Mouse (Mus musculus) midbrain, embryonic 14.5 days (tissue): ENCODE measurements around the gene Lima1. TPM values are rescaled to one million over a fixed set of nuclear protein-coding genes. Genes with fewer than 3 reads are reported as not detected.
A peak's percentile ranks its signal among the peaks of the same experiment; 100 is the strongest.

Experiments used
- ATAC-seq: fragments of 200-750 bp; cut with Nextera tagmentation; 2 replicates; pipeline ENCODE4 v1.8.0; 2017; ENCODE audit warnings: moderate number of reproducible peaks, moderate library complexity; ENCODE audit not compliant: low FRiP score, low TSS enrichment
- DNase-seq: peaks from one replicate; pipeline ENCODE4 v3.0.0-alpha.2; 2015
- H3K27ac ChIP-seq: fragments of 300-500 bp; sonication (generic); replicated peaks from 2 replicates; pipeline ENCODE4 v1.5.1; 2014; ENCODE audit warnings: mild to moderate bottlenecking, low read depth, low read length, moderate library complexity
- H3K27me3 ChIP-seq: fragments of 300-500 bp; sonication (generic); 2 replicates; pipeline ENCODE4 v1.6.1; 2014; ENCODE audit warnings: low read length, control low read depth, mixed read lengths; ENCODE audit not compliant: control insufficient read depth, insufficient read depth
- H3K36me3 ChIP-seq: fragments of 300-500 bp; sonication (generic); 2 replicates; pipeline ENCODE4 v1.6.1; 2014; ENCODE audit warnings: low read length, control low read depth; ENCODE audit not compliant: control insufficient read depth, insufficient read depth
- H3K4me1 ChIP-seq: fragments of 300-500 bp; sonication (generic); 2 replicates; pipeline ENCODE4 v1.6.1; 2014; ENCODE audit warnings: mild to moderate bottlenecking, antibody characterized with exemption, low read length, control low read depth; ENCODE audit not compliant: control insufficient read depth, insufficient read depth
- H3K4me2 ChIP-seq: fragments of 300-500 bp; sonication (generic); 2 replicates; pipeline ENCODE4 v1.6.1; 2014; ENCODE audit warnings: mild to moderate bottlenecking, low read length, moderate library complexity
- H3K4me3 ChIP-seq: fragments of 300-500 bp; sonication (generic); replicated peaks from 2 replicates; pipeline ENCODE4 v1.5.1; 2014; ENCODE audit warnings: low read depth, low read length
- H3K9ac ChIP-seq: fragments of 300-500 bp; sonication (generic); replicated peaks from 2 replicates; pipeline ENCODE4 v1.6.1; 2014; ENCODE audit warnings: mild to moderate bottlenecking, low read length, moderate library complexity
- H3K9me3 ChIP-seq: fragments of 300-500 bp; sonication (generic); 2 replicates; pipeline ENCODE4 v1.6.1; 2016; ENCODE audit warnings: low read length, control low read depth, mixed read lengths; ENCODE audit not compliant: control insufficient read depth
- WGBS: fragments of 180-500 bp; shearing (Covaris S2); extraction: QIAGEN DNeasy Blood & Tissue Kit; methylation state at CpG from one replicate; pipeline ENCODE4 v1.1.7; 2014; 5-methylcytosine and 5-hydroxymethylcytosine counted together
- polyA plus RNA-seq: library from polyadenylated mRNA; unstranded; fragments of >200 nt; fragmentation: Nextera tagmentation; extraction: Ambion mirVana; gene quantifications from 2 replicates; pipeline ENCODE4 v1.2.1, GENCODE M21; 2014

Gene Lima1
- polyA plus RNA-seq, 1 experiment from 2014 or later, result 15.3 TPM

DNA sequence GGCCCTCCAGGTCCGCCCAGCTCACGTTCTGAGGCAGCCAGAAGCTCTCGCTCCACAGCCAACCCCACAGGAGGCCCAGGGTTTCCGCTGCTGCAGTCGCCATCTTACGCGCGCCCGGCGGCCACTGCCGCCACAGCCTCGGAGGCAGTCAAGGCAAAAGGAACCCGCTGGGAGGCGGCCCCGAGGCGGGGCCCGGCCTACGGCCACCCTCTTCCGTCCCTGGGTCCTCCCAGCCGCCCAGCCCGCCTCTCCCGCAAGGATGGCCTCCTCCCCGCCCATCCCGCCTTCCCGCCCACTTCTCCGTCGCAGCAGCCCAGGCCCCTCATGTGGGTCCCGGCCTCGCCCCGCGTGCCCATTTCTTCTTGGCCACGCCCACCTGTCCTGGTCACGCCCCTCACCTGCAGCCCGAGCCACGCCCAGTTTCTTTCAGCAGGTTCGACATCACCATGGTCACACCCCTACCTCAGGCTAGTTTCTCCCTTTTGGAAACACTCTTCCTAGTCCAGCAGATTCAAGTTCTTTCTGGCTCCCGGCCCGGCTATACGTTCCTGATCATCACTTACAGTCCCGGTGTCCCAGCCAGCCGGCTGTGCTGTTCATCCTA is 102.9 kb downstream of the Lima1 start:
- 0% methylated on average over 41 of the region's 41 CpGs for WGBS
- peak; percentile 80 for ATAC-seq
- H3K4me1 ChIP-seq, result peaks cover 11% of the 10 kb centered on the region; the same call in 1 of the 2 replicates
- H3K27ac ChIP-seq, result peak overlapping the region; percentile 92
- H3K27me3 ChIP-seq, result no peaks in the 10 kb centered on the region
- H3K4me2 ChIP-seq, result peak overlapping the region; percentile 75
- no peaks in the 10 kb centered on the region for H3K9me3 ChIP-seq
- H3K36me3 ChIP-seq, result no peaks in the 10 kb centered on the region
- DNase-seq, result peak; percentile 87
- peak overlapping the region; percentile 91 for H3K9ac ChIP-seq
- peak overlapping the region; percentile 80 for H3K4me3 ChIP-seq

DNA sequence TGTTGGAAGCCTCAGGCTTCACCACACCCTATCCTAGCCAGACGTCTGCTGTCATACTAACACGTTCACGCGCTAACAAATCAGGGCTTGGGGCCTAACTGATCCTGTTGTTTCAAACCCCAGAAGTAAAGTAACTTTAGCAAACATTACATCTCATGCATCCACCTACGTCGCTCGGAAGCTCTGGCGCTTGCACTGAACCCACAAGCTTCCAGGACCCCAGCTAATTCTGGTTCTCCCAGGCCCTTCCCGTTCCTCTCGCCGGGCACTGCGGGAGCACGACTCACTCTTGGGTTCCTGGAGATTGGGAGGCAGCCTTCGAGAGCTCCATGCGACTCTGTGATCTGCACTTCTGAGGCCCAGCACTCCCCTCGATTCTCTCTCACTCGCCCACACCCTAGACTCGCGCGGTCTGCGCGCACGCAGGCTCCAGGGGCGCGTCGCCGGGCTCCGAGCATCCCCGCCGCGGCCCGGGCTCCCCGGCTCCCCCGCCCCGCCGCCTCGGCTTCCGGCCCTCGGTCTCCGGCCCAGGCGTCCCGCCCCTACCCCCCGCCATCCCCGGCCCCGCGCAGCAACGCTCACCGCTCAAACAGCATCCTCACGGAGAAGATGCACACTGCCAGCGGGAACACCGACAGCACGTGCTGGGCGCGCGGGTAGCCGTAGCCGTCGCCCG is 103.5 kb downstream of the Lima1 start:
- DNase-seq (peak; percentile 72), ATAC-seq (peak; percentile 79; the same call in 1 of the 2 replicates)
- Histone ChIP-seq H3K4me3 (peak overlapping the region; percentile 80), H3K27me3 (no peaks in the 10 kb centered on the region), H3K9ac (peak overlapping the region; percentile 91), H3K9me3 (no peaks in the 10 kb centered on the region), H3K4me2 (peak overlapping the region; percentile 75), H3K36me3 (no peaks in the 10 kb centered on the region), H3K4me1 (peaks cover 11% of the 10 kb centered on the region; the same call in 1 of the 2 replicates), H3K27ac (peak overlapping the region; percentile 92)
- under 1% methylated on average over 58 of the region's 59 CpGs for WGBS

DNA sequence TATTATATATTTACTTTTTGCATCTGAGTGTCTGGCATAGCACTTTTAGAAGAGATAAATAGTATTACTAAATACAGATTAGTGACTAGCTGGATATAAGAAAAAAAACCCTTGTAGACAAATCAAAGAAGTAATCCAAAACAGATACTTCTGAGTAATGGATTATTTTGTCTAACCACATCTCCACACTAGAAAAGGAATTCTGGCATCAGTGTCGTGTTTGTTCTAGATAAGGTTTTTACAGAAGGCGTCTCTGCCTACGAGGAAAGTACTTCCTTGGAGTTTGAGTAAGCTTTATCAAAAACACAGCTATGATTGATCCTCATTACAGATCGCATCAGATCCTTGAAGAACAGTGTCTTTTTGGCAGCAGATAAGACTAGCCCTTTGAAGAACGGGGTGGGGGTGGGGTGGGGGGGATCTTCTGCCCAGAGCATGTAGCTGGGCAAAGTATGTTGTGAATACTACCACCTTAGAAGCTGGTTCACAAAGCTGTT is 104.2 kb downstream of the Lima1 start:
- WGBS, result 33% methylated on average over 5 of the region's 5 CpGs
- no peak for ATAC-seq
- H3K4me1 ChIP-seq, result peaks cover 11% of the 10 kb centered on the region; the same call in 1 of the 2 replicates

DNA sequence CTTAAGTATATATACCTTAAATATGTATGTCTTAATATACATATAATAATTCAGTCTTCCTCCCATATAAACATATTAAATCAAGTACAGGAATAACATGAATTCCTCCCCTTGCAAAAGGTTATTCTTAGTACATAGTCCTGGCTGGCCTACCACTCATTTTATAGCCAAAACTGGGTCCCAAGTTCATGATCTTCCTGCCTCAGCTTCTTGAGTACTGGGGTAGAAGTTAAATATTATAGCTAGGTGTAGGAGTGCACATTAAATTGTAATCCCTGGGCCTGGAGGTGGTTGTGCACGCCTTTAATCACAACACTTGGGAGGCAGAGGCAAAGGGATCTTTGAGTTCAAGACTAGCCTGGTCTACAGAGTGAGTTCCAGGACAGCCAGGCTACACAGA is 106.5 kb downstream of the Lima1 start:
- WGBS, result 93% methylated on average over 1 of the region's 1 CpGs
- Histone ChIP-seq H3K9ac (no peak overlapping the region), H3K4me1 (peaks cover 11% of the 10 kb centered on the region; the same call in 1 of the 2 replicates)

More for the DNA sequence above, 104.2 kb downstream of the Lima1 start:
- Histone ChIP-seq H3K9ac (peak overlapping the region; percentile 91), H3K9me3 (no peaks in the 10 kb centered on the region), H3K4me3 (peak overlapping the region; percentile 80), H3K36me3 (no peaks in the 10 kb centered on the region), H3K27me3 (no peaks in the 10 kb centered on the region), H3K4me2 (peak overlapping the region; percentile 75), H3K27ac (peak overlapping the region; percentile 92; the same call in 1 of the 2 replicates)
- no peak for DNase-seq

DNA sequence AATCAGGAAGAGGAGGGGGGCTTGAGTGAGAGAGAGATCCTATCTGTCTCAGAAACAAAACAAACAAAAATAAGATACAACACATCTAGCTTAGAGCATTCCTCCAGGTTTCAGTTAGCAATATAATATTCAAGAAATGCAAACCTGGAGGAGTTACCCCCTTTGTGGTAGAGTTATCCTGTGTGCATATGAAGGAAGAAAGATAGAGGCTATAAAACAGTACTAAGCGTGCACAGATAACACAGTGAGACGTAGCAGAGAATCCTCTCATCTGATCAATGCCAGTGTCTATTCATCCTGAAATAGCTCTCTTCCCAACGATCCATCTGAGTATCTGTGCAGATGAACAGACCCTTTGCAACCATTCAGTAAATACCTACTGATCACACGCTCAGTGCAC is 107.8 kb downstream of the Lima1 start:
- Histone ChIP-seq H3K4me2 (no peak overlapping the region), H3K36me3 (no peaks in the 10 kb centered on the region), H3K9me3 (no peaks in the 10 kb centered on the region), H3K4me3 (no peak overlapping the region), H3K4me1 (peaks cover 11% of the 10 kb centered on the region; the same call in 1 of the 2 replicates), H3K9ac (no peak overlapping the region), H3K27ac (no peak overlapping the region), H3K27me3 (no peaks in the 10 kb centered on the region)
- 95% methylated on average over 4 of the region's 4 CpGs for WGBS
- ATAC-seq (no peak), DNase-seq (no peak)

More for the DNA sequence above, 106.5 kb downstream of the Lima1 start:
- H3K4me3 ChIP-seq, result no peak overlapping the region
- ATAC-seq, result no peak
- no peak for DNase-seq
- no peak overlapping the region for H3K4me2 ChIP-seq
- H3K27ac ChIP-seq, result no peak overlapping the region
- H3K9me3 ChIP-seq, result no peaks in the 10 kb centered on the region
- H3K36me3 ChIP-seq, result no peaks in the 10 kb centered on the region
- no peaks in the 10 kb centered on the region for H3K27me3 ChIP-seq

DNA sequence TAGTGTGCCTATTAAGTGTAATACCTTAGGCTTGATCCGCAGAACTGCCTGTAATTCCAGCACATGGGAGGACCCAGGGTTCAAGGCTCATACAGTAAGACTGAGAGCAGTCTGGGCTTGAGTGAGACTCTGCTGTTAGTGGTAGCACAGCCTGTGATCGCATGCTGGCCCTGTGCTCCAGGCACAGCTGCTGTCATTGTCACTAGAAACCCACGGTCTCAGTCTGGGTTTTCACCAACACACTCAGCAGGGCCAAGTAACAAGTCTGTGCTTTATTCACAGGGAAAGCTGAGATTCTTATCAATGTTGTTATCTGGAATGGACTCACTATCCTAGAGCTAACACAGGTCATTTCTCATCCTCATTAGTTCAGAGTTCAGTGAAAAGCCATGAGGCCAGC is 121.1 kb downstream of the Lima1 start:
- H3K4me2 ChIP-seq, result no peak overlapping the region
- WGBS, result 83% methylated on average over 3 of the region's 3 CpGs
- ATAC-seq (no peak), DNase-seq (no peak)
- no peaks in the 10 kb centered on the region for H3K27me3 ChIP-seq
- no peaks in the 10 kb centered on the region for H3K9me3 ChIP-seq
- no peak overlapping the region for H3K4me3 ChIP-seq
- H3K4me1 ChIP-seq, result 0 out of 2 replicates have a peak, but pooled peaks cover 4% of the 10 kb centered on the region
- no peak overlapping the region for H3K9ac ChIP-seq
- no peak overlapping the region for H3K27ac ChIP-seq
- H3K36me3 ChIP-seq, result peaks cover under 1% of the 10 kb centered on the region; the same call in 1 of the 2 replicates

DNA sequence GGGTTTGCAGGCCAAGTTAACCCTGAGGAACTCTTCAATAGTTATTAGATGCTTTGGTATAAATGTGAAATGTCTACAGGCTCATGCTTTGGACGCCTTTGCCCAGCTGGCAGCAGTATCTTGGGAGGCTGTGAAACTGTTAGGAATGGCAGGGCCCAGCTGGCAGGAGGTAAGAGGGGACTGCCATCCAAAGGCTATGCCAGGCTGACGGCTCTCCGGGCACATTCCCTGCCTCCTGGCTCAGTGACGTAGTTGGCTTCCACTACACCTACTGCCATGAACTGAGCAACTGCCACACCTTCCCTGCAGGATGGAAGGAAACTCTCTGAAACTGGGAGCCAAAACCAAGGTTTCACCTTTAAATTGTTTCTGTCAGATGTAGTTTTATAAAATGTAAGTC is 135.0 kb downstream of the Lima1 start:
- no peak for ATAC-seq
- no peaks in the 10 kb centered on the region for H3K27me3 ChIP-seq
- no peaks in the 10 kb centered on the region for H3K9me3 ChIP-seq
- no peak overlapping the region for H3K9ac ChIP-seq
- H3K4me2 ChIP-seq, result no peak overlapping the region
- H3K27ac ChIP-seq, result no peak overlapping the region
- no peak overlapping the region for H3K4me3 ChIP-seq
- DNase-seq, result no peak
- 96% methylated on average over 4 of the region's 4 CpGs for WGBS
- H3K36me3 ChIP-seq, result peaks cover 74% of the 10 kb centered on the region
- no peaks in the 10 kb centered on the region for H3K4me1 ChIP-seq

DNA sequence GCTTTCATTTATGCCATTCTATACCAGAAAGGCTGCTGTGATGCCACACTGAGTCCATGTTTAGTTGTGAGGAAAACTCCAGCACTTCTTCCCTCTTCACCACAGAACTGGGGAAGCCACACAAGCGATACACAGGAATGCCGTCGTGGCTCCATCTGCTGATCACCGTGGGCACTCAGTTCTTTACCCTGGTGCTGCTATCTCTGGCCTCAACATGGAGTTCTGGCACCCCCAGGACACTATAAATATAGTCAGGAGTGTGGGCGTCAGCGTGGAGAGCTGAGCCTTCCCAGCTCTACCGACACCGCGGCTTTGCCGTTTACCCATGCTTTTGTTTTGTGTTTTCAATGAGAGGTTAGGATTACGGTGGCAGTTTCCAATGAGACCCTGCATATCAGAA is 138.6 kb downstream of the Lima1 start:
- no peak overlapping the region for H3K9ac ChIP-seq
- no peaks in the 10 kb centered on the region for H3K9me3 ChIP-seq
- no peaks in the 10 kb centered on the region for H3K27me3 ChIP-seq
- no peak overlapping the region for H3K27ac ChIP-seq
- no peaks in the 10 kb centered on the region for H3K4me1 ChIP-seq
- WGBS, result 91% methylated on average over 11 of the region's 11 CpGs
- no peak overlapping the region for H3K4me3 ChIP-seq
- ATAC-seq (no peak), DNase-seq (no peak)
- H3K36me3 ChIP-seq, result peaks cover 74% of the 10 kb centered on the region
- H3K4me2 ChIP-seq, result no peak overlapping the region
